Comparison of ENCODE assay signal across 11 mouse cellular contexts in the genomic region with DNA sequence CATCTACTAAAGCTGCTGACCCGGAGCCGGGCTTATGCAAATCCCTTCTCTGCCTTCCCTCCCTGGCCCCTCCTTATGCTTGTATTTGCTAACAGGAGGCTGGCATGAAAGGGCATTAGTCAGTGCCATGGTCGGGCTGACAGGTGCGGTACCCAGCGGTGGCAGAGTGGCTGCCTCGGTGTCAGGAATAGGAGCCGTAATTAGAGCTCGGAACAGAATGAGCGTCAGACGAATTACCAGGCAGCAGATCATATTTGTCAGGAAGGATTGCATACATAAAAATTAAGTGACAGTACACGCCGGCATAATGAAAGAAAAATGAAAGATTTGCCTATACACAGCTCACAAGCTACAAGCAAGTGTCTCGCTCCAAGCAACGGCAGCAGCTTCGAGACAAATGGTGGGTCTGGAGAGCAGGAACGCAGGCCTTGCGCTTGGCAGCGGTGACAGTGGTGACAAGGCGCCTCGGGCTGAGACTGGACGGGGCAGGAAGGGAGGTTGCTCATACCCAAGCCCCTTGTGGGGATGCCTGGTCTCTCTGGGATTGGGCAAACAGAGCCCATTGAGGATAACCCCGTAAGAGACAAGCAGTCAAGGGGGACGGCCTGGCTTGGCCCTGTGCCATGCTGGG.
A peak's percentile ranks its signal among the peaks of the same experiment; 100 is the strongest.
DNase-seq lines count a peak whose midpoint lies in the region; ATAC-seq lines count a peak whose summit lies in the region.
"Had no signal": no experiment of that assay in that cellular context is flagged by ENCODE, and none has a peak within 500 bp of the region (broad histone marks: within the 10 kb centered on the region; RNA-seq: fewer than 3 reads in every experiment).

No protein-coding gene starts in this region.

- H3K9me3 ChIP-seq in neural tube, embryonic 11.5 days (ENCODE audit: control insufficient read depth, low read length) = no peaks in the 10 kb centered on the region
- no peaks in the 10 kb centered on the region for H3K9me3 ChIP-seq in forebrain, embryonic 15.5 days
- no peaks in the 10 kb centered on the region for H3K9me3 ChIP-seq in midbrain, embryonic 10.5 days (replicated peaks)
- H3K9me3 ChIP-seq: heart, embryonic 15.5 days; liver, embryonic 15.5 days had no signal

- ATAC-seq in neural tube, embryonic 11.5 days (ENCODE audit: insufficient read depth, low FRiP score, low TSS enrichment) = 0 out of 2 replicates have a peak, but pooled peaks have one; percentile 20
- peak; percentile 58 for ATAC-seq in forebrain, embryonic 15.5 days (replicated peaks)

- H3K4me3 ChIP-seq in neural tube, embryonic 11.5 days (ENCODE audit: low read depth, low read length) = no peak overlapping the region
- H3K4me3 ChIP-seq in forebrain, embryonic 15.5 days = no peak overlapping the region
- no peak overlapping the region for H3K4me3 ChIP-seq in midbrain, embryonic 10.5 days
- H3K4me3 ChIP-seq: heart, embryonic 15.5 days; liver, embryonic 15.5 days had no signal

- DNase-seq in neural tube, embryonic 11.5 days (ENCODE audit: low spot score) = no peak
- DNase-seq in neural tube, embryonic 10.5 days (ENCODE audit: extremely low spot score, low spot score) = no peak
- DNase-seq in midbrain, embryonic 10.5 days (ENCODE audit: low spot score) = no peak
- peak; percentile 61 for DNase-seq in retina, postnatal 7 days (ENCODE audit: low read depth, low spot score)
- DNase-seq in left cerebral cortex, postnatal 10 days (ENCODE audit: extremely low spot score in 1 of 2, low spot score in 2 of 2) = no peak
- no peak for DNase-seq in kidney, postnatal 36 days
- DNase-seq in layer of hippocampus, adult 11-12 months (ENCODE audit: low spot score) = no peak
- DNase-seq: kidney, adult 9 months had no signal

- H3K4me2 ChIP-seq in neural tube, embryonic 11.5 days (ENCODE audit: low read depth) = no peak overlapping the region
- H3K4me2 ChIP-seq in forebrain, embryonic 15.5 days (replicated peaks) = no peak overlapping the region
- H3K4me2 ChIP-seq: heart, embryonic 15.5 days; liver, embryonic 15.5 days had no signal

- no peak overlapping the region for H3K9ac ChIP-seq in neural tube, embryonic 11.5 days (ENCODE audit: low read length)
- no peak overlapping the region; the same call in 1 of the 2 replicates for H3K9ac ChIP-seq in forebrain, embryonic 15.5 days (replicated peaks)
- H3K9ac ChIP-seq: heart, embryonic 15.5 days; liver, embryonic 15.5 days had no signal

- H3K27me3 ChIP-seq in neural tube, embryonic 11.5 days (ENCODE audit: control insufficient read depth, insufficient read depth, low read length) = no peaks in the 10 kb centered on the region
- no peaks in the 10 kb centered on the region for H3K27me3 ChIP-seq in forebrain, embryonic 15.5 days
- H3K27me3 ChIP-seq in midbrain, embryonic 10.5 days (ENCODE audit: low read depth, poor library complexity, severe bottlenecking) = no peaks in the 10 kb centered on the region
- H3K27me3 ChIP-seq: heart, embryonic 15.5 days; liver, embryonic 15.5 days had no signal

- no peak overlapping the region for H3K27ac ChIP-seq in neural tube, embryonic 11.5 days (ENCODE audit: low read depth, low read length)
- peak overlapping the region; percentile 79 for H3K27ac ChIP-seq in forebrain, embryonic 15.5 days (replicated peaks)
- H3K27ac ChIP-seq in midbrain, embryonic 10.5 days (replicated peaks) = peak overlapping the region; percentile 34; the same call in 1 of the 2 replicates
- H3K27ac ChIP-seq: heart, embryonic 15.5 days; liver, embryonic 15.5 days had no signal

- H3K4me1 ChIP-seq in neural tube, embryonic 11.5 days (ENCODE audit: control insufficient read depth, insufficient read depth, low read length) = no peaks in the 10 kb centered on the region
- peaks cover 19% of the 10 kb centered on the region for H3K4me1 ChIP-seq in forebrain, embryonic 15.5 days
- H3K4me1 ChIP-seq in midbrain, embryonic 10.5 days = peaks cover 15% of the 10 kb centered on the region
- H3K4me1 ChIP-seq: heart, embryonic 15.5 days; liver, embryonic 15.5 days had no signal

- no peaks in the 10 kb centered on the region; the same call in 1 of the 2 replicates for H3K36me3 ChIP-seq in neural tube, embryonic 11.5 days (ENCODE audit: control insufficient read depth, insufficient read depth, low read length)
- H3K36me3 ChIP-seq in forebrain, embryonic 15.5 days = 0 out of 2 replicates have a peak, but pooled peaks cover 5% of the 10 kb centered on the region
- peaks cover 94% of the 10 kb centered on the region for H3K36me3 ChIP-seq in midbrain, embryonic 10.5 days

- intact Hi-C loops in left cerebral cortex, postnatal 10 days (cut with DNase I) = no loop called here

- 88% methylated on average over 23 of the region's 23 CpGs for WGBS in neural tube, embryonic 11.5 days
- WGBS in forebrain, embryonic 15.5 days = 55% methylated on average over 23 of the region's 23 CpGs
- 91% methylated on average over 23 of the region's 23 CpGs for WGBS in midbrain, embryonic 10.5 days
